Mouse (Mus musculus) lung, postnatal 0 days (tissue): ENCODE measurements at regions not wholly inside any gene's neighbourhood (a gene's known extent, or its start where the extent isn't known, plus 50 kb on each side); places are given as distances from the start of the nearest gene placed in this dataset.

Experiments
- ATAC-seq: fragments of 200-750 bp; cut with Nextera tagmentation; 2 replicates; pipeline ENCODE4 v1.8.0; 2017; ENCODE audit warnings: moderate library complexity
- DNase-seq: peaks from one replicate; pipeline ENCODE4 v3.0.0-alpha.2; 2016; ENCODE audit warnings: low spot score
- H3K27ac ChIP-seq: fragments of 300-500 bp; sonication (generic); 2 replicates; pipeline ENCODE4 v1.5.1; 2014; ENCODE audit warnings: antibody characterized with exemption, mild to moderate bottlenecking, low read length, mixed read lengths
- H3K27me3 ChIP-seq: fragments of 300-500 bp; sonication (generic); replicated peaks from 2 replicates; pipeline ENCODE4 v1.6.1; 2014; ENCODE audit warnings: low read length, mixed read lengths; ENCODE audit not compliant: insufficient read depth
- H3K36me3 ChIP-seq: fragments of 300-500 bp; sonication (generic); 2 replicates; pipeline ENCODE4 v1.6.1; 2014; ENCODE audit warnings: low read length, mixed read lengths; ENCODE audit not compliant: insufficient read depth
- H3K4me1 ChIP-seq: fragments of 300-500 bp; sonication (generic); 2 replicates; pipeline ENCODE4 v1.6.1; 2014; ENCODE audit warnings: antibody characterized with exemption, low read depth, low read length, mixed read lengths; ENCODE audit not compliant: insufficient read depth
- H3K4me2 ChIP-seq: fragments of 300-500 bp; sonication (generic); replicated peaks from 2 replicates; pipeline ENCODE4 v1.6.1; 2014; ENCODE audit warnings: low read depth, mild to moderate bottlenecking, low read length, moderate library complexity, mixed read lengths
- H3K4me3 ChIP-seq: fragments of 300-500 bp; sonication (generic); 2 replicates; pipeline ENCODE4 v1.5.1; 2014; ENCODE audit warnings: low read depth, low read length
- H3K9ac ChIP-seq: fragments of 300-500 bp; sonication (generic); replicated peaks from 2 replicates; pipeline ENCODE4 v1.6.1; 2014; ENCODE audit warnings: low read depth, mild to moderate bottlenecking
- H3K9me3 ChIP-seq: fragments of 300-500 bp; sonication (generic); 2 replicates; pipeline ENCODE4 v1.6.1; 2016; ENCODE audit warnings: low read length, mixed read lengths
- CTCF ChIP-seq: IDR thresholded peaks from 2 replicates; pipeline ENCODE4 v1.5.1; 2016; ENCODE audit warnings: antibody characterized with exemption, mild to moderate bottlenecking
- EP300 ChIP-seq: IDR thresholded peaks from 2 replicates; pipeline ENCODE4 v1.6.1; 2016; ENCODE audit warnings: antibody characterized with exemption, mild to moderate bottlenecking, control low read depth
- WGBS: fragments of 180-500 bp; shearing (Covaris S2); extraction: QIAGEN DNeasy Blood & Tissue Kit; methylation state at CpG from one replicate; pipeline ENCODE4 v1.1.7; 2014; 5-methylcytosine and 5-hydroxymethylcytosine counted together

DNA sequence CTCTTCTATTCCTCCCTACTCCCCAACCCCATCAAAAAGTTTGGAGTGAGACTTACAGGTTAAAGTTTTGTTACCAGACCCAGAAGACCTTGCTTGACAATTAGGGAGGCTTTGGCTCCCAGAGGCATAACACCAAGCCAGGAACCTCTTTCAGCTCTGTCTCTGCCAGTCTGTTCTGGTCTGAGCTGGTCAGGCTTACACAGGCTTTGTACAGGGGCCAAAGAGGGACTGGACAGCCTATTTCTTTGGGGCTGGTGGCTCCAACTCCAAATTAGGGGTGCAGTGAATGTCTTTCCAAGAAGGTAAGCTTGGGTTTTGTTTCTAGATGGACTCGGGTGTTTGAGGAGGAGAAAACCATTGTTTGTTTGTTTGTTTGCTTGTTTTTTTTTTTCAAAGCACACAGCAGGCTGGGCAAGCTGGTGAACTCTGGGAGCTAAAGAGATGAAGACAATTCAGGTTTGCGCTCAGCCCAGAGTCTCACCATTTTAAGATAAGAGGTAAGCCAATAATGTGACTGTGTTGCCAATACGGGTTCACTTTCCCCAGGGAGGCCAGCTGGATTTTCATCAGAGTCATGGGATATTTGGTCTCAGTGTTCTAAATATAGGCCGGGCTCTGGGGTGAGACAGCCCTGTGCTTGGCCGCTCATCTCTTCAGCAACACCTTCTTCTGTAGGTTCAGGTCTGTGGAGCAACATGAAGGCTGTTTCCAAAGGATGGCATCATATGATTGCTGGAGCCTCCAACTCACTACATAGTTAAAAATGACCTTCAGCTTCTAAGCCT is 62.2 kb upstream of the Igfbp5 start:
- Histone ChIP-seq H3K9ac (no peak overlapping the region), H3K9me3 (no peaks in the 10 kb centered on the region), H3K4me3 (no peak overlapping the region), H3K4me1 (no peaks in the 10 kb centered on the region), H3K27me3 (no peaks in the 10 kb centered on the region), H3K36me3 (no peaks in the 10 kb centered on the region), H3K27ac (no peak overlapping the region), H3K4me2 (no peak overlapping the region)
- TF ChIP-seq CTCF (no peak), EP300 (no peak)
- ATAC-seq: no peak
- WGBS: 79% methylated on average over 5 of the region's 5 CpGs
- DNase-seq: no peak

DNA sequence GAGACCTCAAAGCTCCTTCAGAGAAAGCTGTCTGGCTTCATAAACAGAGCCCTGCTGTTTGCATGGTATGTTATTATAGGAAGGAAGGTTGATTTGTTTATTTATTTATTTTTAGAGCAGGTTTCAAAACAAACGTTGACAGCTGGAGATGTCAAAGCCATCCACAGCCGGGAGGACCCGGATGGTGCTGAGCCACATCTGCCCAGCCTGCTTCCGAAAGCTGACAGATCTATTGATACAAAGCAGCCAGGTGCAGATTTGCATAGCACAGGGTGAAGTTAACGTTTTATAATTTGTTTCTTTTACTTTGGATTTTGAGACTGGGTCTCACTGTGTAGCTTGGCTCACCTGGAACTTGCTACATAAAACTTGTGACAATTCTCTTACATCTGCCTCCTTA is 61.5 kb upstream of the Igfbp5 start:
- WGBS: 47% methylated on average over 5 of the region's 5 CpGs
- H3K4me2 ChIP-seq: no peak overlapping the region
- H3K9me3 ChIP-seq: no peaks in the 10 kb centered on the region
- H3K27me3 ChIP-seq: no peaks in the 10 kb centered on the region
- no peaks in the 10 kb centered on the region for H3K4me1 ChIP-seq
- ATAC-seq (no peak), DNase-seq (no peak)
- no peak for TF ChIP-seq EP300
- H3K27ac ChIP-seq: no peak overlapping the region
- H3K4me3 ChIP-seq: no peak overlapping the region
- no peak overlapping the region for H3K9ac ChIP-seq
- no peaks in the 10 kb centered on the region for H3K36me3 ChIP-seq

- H3K4me2 ChIP-seq: no peak overlapping the region
- no peak for ATAC-seq
- H3K4me3 ChIP-seq: no peak overlapping the region
- no peaks in the 10 kb centered on the region for H3K27me3 ChIP-seq
- no peak for DNase-seq
- H3K36me3 ChIP-seq: no peaks in the 10 kb centered on the region
- no peak overlapping the region for H3K9ac ChIP-seq
- no peaks in the 10 kb centered on the region for H3K4me1 ChIP-seq
- TF ChIP-seq EP300 (no peak), CTCF (no peak)
- H3K27ac ChIP-seq: no peak overlapping the region
- 56% methylated on average over 4 of the region's 4 CpGs for WGBS
- H3K9me3 ChIP-seq: no peaks in the 10 kb centered on the region
Measured at GRCm38 (mm10) chr1:72935084-72935483, 60.4 kb upstream of the Igfbp5 start.

DNA sequence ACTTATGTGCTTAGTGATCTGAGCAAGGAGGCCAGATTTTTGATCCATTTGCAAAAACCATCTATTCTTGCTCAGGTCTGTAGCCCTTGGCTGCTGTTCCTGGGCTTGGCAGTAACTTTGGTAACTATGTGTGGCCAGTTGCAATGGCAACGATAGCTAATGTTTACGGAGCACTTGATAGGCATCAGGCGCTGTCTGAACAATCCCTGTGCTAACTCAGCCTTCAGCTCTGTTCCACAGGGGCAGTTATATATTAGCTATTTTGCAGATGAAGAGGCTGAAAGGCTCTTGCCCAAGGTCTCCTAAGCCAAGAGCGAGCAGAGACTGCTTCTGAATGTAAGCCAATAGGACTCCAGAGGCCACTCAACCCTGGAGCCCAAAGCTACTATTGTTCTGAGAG is 55.1 kb upstream of the Igfbp5 start:
- TF ChIP-seq CTCF (no peak), EP300 (no peak)
- no peaks in the 10 kb centered on the region for H3K27me3 ChIP-seq
- DNase-seq: peak; percentile 89
- H3K9ac ChIP-seq: no peak overlapping the region
- H3K36me3 ChIP-seq: no peaks in the 10 kb centered on the region
- H3K9me3 ChIP-seq: no peaks in the 10 kb centered on the region
- H3K4me2 ChIP-seq: no peak overlapping the region
- no peaks in the 10 kb centered on the region for H3K4me1 ChIP-seq
- H3K27ac ChIP-seq: no peak overlapping the region
- peak; percentile 94 for ATAC-seq
- WGBS: 49% methylated on average over 4 of the region's 4 CpGs
- no peak overlapping the region for H3K4me3 ChIP-seq
